Mouse (Mus musculus): ENCODE measurements around the gene Triobp. TPM values are rescaled to one million over a fixed set of nuclear protein-coding genes. Genes with fewer than 3 reads are reported as not detected.

Triobp gene
- 17.8 TPM for polyA plus RNA-seq (2014; fragmentation: Illumina TruSeq; extraction: RNeasy Lipid Tissue Mini Kit (QIAGEN cat#74804); ENCODE audit: low read depth, low replicate concordance)

GRCm38 (mm10) chr15:78947657-78948056 is at the start of gene Triobp:
TSS of gene Triobp (plus strand) at chr15:78947724.

DNA sequence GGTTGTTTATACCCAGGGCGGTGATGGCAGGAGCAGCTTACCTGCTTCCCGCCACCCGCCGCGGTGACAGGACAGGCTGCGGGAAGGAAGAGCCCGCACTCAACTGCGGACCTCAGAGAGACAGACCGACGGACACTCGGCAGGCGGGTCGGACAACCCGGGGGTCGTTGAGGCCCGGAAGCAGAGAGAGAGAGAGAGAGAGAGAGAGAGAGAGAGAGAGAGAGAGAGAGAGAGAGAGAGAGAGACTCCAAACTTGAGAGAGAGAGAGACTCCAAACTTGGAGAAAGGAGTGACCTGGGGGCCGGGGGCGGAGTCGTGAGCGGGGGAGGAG is 48.1 kb upstream of the Triobp start, which contains the start of gene Gm49510:
Gene Gm49510, plus strand, starts transcription at position 259 of the 331 bp plus-strand sequence.

DNA sequence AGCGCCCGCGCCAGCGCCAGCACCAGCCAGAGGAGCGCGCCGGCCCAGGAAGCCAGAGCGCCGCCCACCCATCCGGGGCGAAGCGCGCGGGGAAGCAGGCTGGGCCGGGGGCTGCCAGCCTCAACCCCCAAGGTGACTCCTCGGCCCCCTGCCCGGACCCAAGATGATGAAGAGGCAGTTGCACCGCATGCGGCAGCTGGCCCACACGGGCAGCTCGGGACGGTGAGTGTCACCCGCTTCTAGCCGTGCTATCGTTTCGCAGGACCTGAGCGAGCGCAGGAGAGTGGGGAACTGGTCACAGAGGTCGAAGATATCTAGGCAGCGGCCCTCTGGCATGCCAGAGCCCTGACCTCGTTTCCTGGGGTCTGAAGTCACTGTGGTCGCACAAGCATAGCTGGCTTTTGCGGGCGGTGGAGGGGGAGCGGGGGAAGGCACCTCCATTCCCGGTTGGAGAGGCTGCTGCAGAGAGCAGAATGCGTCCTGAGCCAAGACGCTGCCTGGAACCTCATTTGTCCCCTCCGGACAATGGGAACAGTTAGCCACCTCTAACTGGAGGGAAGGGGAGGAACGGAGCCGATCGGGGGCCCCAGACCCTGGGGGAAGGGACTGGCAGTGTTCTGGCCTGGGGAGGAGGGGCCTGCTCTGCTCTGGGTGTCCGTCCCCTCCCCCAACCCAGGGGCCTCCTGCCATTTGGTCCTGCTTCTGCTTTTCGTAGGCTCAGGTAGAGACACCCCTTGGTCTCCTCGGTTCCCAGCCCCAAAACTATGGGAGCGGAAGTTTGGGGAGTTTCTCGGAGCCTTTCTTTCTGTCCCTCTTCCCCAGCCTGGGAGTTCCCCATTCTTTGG is 47.6 kb upstream of the Triobp start, which contains the start of gene Sh3bp1:
Gene Sh3bp1, plus strand, starts transcription at position 29 of the 845 bp plus-strand sequence.

DNA sequence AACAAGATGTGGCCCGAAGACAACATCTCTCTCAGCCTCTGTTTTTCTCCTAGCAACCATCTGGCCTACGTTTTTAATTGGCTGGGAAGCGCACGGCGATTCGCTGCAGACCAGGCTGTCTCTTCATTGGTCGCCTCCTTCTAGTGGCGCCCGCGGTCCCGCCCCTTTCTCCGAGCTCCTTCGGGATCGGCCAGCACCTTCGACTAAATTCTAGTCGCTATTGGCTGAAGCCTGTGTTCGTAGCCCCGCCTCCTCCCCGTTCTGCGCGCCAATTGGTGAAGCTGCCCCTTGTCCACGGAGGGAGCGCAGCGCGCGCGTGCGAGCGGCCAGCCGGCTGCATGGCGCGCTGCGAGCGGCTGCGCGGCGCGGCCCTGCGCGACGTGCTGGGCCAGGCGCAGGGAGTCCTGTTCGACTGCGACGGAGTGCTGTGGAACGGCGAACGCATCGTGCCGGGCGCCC is 33.9 kb upstream of the Triobp start, which contains the start of gene Pdxp:
Gene Pdxp, plus strand, starts transcription at position 288 of the 459 bp plus-strand sequence.

DNA sequence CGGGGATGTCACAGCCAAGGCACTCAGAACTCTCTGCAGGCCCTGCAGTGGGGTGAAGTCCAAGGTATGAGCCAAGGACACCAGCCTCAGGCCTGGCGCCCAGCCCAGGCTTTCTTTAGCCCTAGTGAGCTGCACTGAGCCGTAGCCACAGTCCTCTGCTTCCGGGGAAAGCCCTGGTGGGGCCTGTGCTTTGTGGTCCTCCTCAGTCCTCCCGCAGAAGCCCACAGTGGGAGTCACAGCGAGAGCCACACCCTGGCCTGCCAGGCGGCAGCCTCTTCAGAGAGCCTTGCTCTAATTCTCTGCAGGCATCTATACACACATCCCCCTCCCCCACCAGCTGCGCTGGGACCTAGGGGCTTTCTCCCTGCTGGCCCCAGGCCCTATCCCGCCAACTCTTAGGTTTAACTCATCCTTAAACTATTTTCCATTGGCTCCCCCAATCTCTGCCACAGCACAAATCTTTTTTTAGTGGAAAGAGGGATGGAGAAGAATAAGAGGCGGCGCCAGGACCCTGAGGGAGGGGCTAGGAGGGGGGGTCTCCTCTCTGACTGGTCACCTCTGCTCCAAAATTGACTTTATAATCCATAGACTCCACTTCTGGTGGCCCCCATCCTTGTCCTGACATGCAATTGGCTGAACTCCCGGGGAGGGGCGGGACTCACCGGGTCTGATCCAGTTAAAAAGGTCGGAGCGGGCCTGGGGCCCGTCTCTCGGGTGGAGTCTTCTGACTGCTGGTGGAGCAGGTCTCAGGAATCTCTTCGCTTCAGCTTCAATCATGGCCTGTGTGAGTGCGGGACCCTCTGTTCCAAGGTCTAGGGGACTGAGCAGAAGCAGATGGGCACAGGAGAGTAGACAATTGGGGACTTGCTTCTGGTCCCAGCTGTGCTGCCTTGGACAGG is 21.3 kb upstream of the Triobp start, which contains the start of gene Lgals1:
Gene Lgals1, plus strand, starts transcription at position 705 of the 899 bp plus-strand sequence.

GRCm38 (mm10) chr15:78934784-78935320 is 12.7 kb upstream of the Triobp start, which contains the start of gene Nol12:
TSS of gene Nol12 (plus strand) at chr15:78934933.

DNA sequence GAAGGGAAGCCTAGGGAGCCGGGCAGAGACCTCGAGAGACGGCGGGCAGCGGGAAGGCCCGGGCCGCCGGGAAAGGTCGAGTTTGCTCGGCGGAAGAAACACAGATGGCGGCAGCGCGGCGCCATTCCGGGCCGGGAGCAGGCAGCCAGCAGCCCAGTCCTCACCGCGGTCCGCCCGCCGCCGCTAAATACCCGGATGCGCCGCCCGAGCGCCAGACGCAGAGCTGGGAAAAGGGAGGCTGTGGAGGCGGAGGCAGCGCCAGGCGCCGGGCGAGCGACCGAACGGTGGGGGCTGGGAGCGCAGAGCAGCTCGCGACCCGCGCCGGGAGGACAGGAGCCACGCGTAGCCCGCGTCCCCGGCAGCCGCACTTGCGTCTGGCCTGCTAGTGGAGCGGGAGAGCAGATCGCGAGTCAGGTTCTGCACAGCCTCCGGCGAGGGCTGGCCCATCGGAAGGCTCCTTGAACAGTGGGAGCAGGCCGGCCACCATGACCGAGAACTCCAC is 80.8 kb downstream of the Triobp start, which contains the start of gene H1f0:
Gene H1f0, plus strand, starts transcription at position 214 of the 502 bp plus-strand sequence.

DNA sequence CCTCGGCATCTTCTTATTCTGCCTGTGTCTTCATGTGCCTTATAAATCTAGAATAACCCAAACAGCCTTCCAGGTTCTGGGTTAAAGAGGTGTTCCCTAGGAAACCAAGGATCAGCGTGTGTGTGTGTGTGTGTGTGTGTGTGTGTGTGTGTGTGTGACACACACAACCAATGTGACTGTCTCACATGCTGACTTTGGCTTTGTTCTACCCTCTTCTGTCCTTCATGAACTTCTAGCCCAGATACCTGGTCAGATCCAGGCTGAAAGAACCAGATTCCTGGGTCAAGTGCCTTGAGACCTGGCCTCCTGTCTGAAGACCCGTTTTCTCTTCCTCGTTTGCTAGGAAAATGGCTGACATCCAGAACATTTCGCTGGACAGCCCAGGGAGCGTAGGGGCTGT is 94.1 kb downstream of the Triobp start, which contains the start of gene Galr3:
Gene Galr3, plus strand, starts transcription at position 301 of the 400 bp plus-strand sequence.

Other genes starting within 250 kb of the Triobp start
- 0.37 TPM for gene Elfn2, start 229.0 kb upstream of the Triobp start, polyA plus RNA-seq (2014; fragmentation: Illumina TruSeq; extraction: RNeasy Lipid Tissue Mini Kit (QIAGEN cat#74804); ENCODE audit: low read depth, low replicate concordance)
- gene Mfng, start 174.2 kb upstream of the Triobp start, polyA plus RNA-seq (2014; fragmentation: Illumina TruSeq; extraction: RNeasy Lipid Tissue Mini Kit (QIAGEN cat#74804); ENCODE audit: low read depth, low replicate concordance), result 7.1 TPM
- gene Card10, start 144.7 kb upstream of the Triobp start, polyA plus RNA-seq (2014; fragmentation: Illumina TruSeq; extraction: RNeasy Lipid Tissue Mini Kit (QIAGEN cat#74804); ENCODE audit: low read depth, low replicate concordance), result 15.5 TPM
- gene Cdc42ep1, start 105.1 kb upstream of the Triobp start, polyA plus RNA-seq (2014; fragmentation: Illumina TruSeq; extraction: RNeasy Lipid Tissue Mini Kit (QIAGEN cat#74804); ENCODE audit: low read depth, low replicate concordance), result 40.4 TPM
- gene Lgals2, start 92.2 kb upstream of the Triobp start, polyA plus RNA-seq (2014; fragmentation: Illumina TruSeq; extraction: RNeasy Lipid Tissue Mini Kit (QIAGEN cat#74804); ENCODE audit: low read depth, low replicate concordance), result not detected
- 46.3 TPM for gene Gga1, start 70.5 kb upstream of the Triobp start, polyA plus RNA-seq (2014; fragmentation: Illumina TruSeq; extraction: RNeasy Lipid Tissue Mini Kit (QIAGEN cat#74804); ENCODE audit: low read depth, low replicate concordance)
- gene Gm49510, start 48.1 kb upstream of the Triobp start, polyA plus RNA-seq (2014; fragmentation: Illumina TruSeq; extraction: RNeasy Lipid Tissue Mini Kit (QIAGEN cat#74804); ENCODE audit: low read depth, low replicate concordance), result not detected
- 6.5 TPM for gene Sh3bp1, start 48.0 kb upstream of the Triobp start, polyA plus RNA-seq (2014; fragmentation: Illumina TruSeq; extraction: RNeasy Lipid Tissue Mini Kit (QIAGEN cat#74804); ENCODE audit: low read depth, low replicate concordance)
- 1.4 TPM for gene Pdxp, start 33.8 kb upstream of the Triobp start, polyA plus RNA-seq (2014; fragmentation: Illumina TruSeq; extraction: RNeasy Lipid Tissue Mini Kit (QIAGEN cat#74804); ENCODE audit: low read depth, low replicate concordance)
- 353 TPM for gene Lgals1, start 21.0 kb upstream of the Triobp start, polyA plus RNA-seq (2014; fragmentation: Illumina TruSeq; extraction: RNeasy Lipid Tissue Mini Kit (QIAGEN cat#74804); ENCODE audit: low read depth, low replicate concordance)
- gene Nol12, start 12.8 kb upstream of the Triobp start, polyA plus RNA-seq (2014; fragmentation: Illumina TruSeq; extraction: RNeasy Lipid Tissue Mini Kit (QIAGEN cat#74804); ENCODE audit: low read depth, low replicate concordance), result 15.1 TPM
- gene H1f0, start 80.7 kb downstream of the Triobp start, polyA plus RNA-seq (2014; fragmentation: Illumina TruSeq; extraction: RNeasy Lipid Tissue Mini Kit (QIAGEN cat#74804); ENCODE audit: low read depth, low replicate concordance), result 135 TPM
- not detected for gene Galr3, start 94.2 kb downstream of the Triobp start, polyA plus RNA-seq (2014; fragmentation: Illumina TruSeq; extraction: RNeasy Lipid Tissue Mini Kit (QIAGEN cat#74804); ENCODE audit: low read depth, low replicate concordance)
- 9.2 TPM for gene Ankrd54, start 115.2 kb downstream of the Triobp start, polyA plus RNA-seq (2014; fragmentation: Illumina TruSeq; extraction: RNeasy Lipid Tissue Mini Kit (QIAGEN cat#74804); ENCODE audit: low read depth, low replicate concordance)
- gene Eif3l, start 127.5 kb downstream of the Triobp start, polyA plus RNA-seq (2014; fragmentation: Illumina TruSeq; extraction: RNeasy Lipid Tissue Mini Kit (QIAGEN cat#74804); ENCODE audit: low read depth, low replicate concordance), result 76.7 TPM
- gene Micall1, start 161.2 kb downstream of the Triobp start, polyA plus RNA-seq (2014; fragmentation: Illumina TruSeq; extraction: RNeasy Lipid Tissue Mini Kit (QIAGEN cat#74804); ENCODE audit: low read depth, low replicate concordance), result 59.0 TPM
- gene Polr2f, start 193.3 kb downstream of the Triobp start, polyA plus RNA-seq (2014; fragmentation: Illumina TruSeq; extraction: RNeasy Lipid Tissue Mini Kit (QIAGEN cat#74804); ENCODE audit: low read depth, low replicate concordance), result 142 TPM
- gene 1700088E04Rik, start 193.5 kb downstream of the Triobp start, polyA plus RNA-seq (2014; fragmentation: Illumina TruSeq; extraction: RNeasy Lipid Tissue Mini Kit (QIAGEN cat#74804); ENCODE audit: low read depth, low replicate concordance), result 4.1 TPM
- gene Sox10, start 217.5 kb downstream of the Triobp start, polyA plus RNA-seq (2014; fragmentation: Illumina TruSeq; extraction: RNeasy Lipid Tissue Mini Kit (QIAGEN cat#74804); ENCODE audit: low read depth, low replicate concordance), result 1.3 TPM